Mouse (Mus musculus) megakaryocyte-erythroid progenitor cell, adult 5-6 weeks (primary cell): ENCODE results near the gene Fam135a. TPM values are rescaled to one million over a fixed set of nuclear protein-coding genes. Genes with fewer than 3 reads are reported as not detected.

ENCODE experiments used
- ATAC-seq: replicated peaks from 2 replicates; pipeline ENCODE4 v1.8.0; 2016; ENCODE audit warnings: mild to moderate bottlenecking, inconsistent platforms; ENCODE audit not compliant: severe bottlenecking, poor library complexity, low FRiP score, low TSS enrichment
- total RNA-seq, 2 experiments: library from RNA; stranded (forward) in 1 of 2; stranded (reverse) in 1 of 2; fragments of 200-1000, 215-1000 nt in 1 of 2; fragments of >200 nt in 1 of 2; fragmentation: Nextera tagmentation in 1 of 2; gene quantifications; 2 replicates each; pipeline ENCODE4 v1.2.3; 2014 to 2017

Gene Fam135a
- total RNA-seq (2014; fragmentation: Nextera tagmentation) (not detected in 2 replicates), total RNA-seq (2017) (not detected in 2 replicates)

- ATAC-seq: peak; percentile 32; the same call in 1 of the 2 replicates
These were observed at the start of gene Fam135a for GRCm38 (mm10) chr1:24099926-24100869. Gene Fam135a, minus strand, starts transcription at chr1:24100341.

DNA sequence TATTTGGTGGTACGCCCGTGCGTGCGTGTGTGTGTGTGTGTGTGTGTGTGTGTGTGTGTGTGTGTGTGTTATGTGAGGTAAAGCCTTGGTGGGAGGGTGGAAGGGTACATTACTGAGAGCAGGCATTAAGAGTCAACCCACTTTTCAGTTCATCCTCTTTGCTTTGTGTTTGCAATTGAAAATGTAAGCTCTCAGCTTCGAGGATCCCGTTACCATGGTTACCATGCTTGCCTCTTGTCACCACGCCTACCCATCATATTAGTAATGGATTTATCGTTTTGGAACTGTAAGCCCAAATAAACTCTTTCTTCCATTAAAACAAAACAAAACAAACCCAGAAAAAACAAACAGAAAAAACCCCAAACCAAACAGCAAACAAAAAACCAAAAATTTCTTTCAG, 43.4 kb upstream of the Fam135a start:
- ATAC-seq: no peak

DNA sequence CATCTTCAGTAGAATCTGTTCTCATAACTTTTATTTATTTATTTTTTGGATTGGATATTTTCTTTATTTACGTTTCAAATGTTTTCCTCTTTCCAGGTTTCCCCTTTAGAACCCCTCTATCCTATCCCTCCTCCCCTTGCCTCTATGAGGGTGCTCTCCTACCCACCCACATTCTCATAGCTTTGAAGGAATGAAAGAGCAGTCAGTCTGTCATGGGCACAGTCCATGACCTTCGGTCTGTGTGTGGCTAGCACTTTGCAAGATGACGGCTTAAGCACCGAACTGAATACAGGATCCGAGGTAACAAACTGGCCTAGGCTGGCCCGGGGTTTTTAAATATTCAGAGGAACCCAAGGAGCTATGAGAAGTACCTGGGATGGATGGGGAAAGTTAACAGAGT, 40.4 kb upstream of the Fam135a start:
- ATAC-seq: no peak

DNA sequence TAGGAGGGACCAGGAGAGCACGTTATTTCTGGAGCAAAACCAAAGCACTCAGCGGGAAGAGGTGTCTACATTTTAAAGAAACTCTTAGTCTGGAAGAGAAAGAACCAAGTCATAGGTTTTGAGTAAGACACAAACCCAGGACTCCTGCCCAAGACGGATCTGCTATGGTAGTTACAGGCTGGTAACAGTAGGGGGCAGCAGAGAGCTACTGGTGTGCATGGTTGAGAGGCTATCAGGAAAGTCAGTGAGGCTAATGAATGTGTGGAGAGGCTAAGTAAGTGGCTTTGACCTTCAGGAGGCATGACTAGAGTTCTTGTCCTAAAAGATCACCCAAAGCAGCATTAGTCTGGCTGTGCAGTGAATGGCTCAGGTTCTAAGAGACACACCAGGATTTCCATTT, 37.0 kb upstream of the Fam135a start:
- ATAC-seq: peak; percentile 87

- peak; percentile 71 for ATAC-seq
These were observed 34.7 kb upstream of the Fam135a start for GRCm38 (mm10) chr1:24134792-24135191.

DNA sequence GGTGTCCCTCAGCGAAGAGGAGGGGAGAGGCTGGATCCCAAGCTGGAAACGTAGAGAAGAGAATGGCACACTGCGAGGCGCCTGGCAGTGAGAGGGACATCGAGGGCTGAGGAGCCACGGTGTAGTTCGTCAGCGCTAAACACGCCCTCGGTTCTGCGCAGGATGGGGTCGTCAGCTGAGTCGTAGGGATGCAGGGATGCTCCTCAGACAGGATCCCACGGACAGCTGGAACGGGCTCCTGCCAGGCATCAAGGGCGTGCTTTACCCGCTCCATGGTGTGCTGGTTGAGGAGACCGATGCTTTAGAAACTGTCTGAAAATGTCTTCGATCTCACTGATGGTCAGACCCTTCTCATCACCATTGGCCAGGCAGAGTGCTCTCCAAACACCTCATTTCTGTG, 33.7 kb upstream of the Fam135a start:
- no peak for ATAC-seq

- no peak for ATAC-seq
These were observed 27.7 kb upstream of the Fam135a start for GRCm38 (mm10) chr1:24127866-24128265.

- ATAC-seq: no peak
These were observed 24.5 kb upstream of the Fam135a start for GRCm38 (mm10) chr1:24124610-24125009.

DNA sequence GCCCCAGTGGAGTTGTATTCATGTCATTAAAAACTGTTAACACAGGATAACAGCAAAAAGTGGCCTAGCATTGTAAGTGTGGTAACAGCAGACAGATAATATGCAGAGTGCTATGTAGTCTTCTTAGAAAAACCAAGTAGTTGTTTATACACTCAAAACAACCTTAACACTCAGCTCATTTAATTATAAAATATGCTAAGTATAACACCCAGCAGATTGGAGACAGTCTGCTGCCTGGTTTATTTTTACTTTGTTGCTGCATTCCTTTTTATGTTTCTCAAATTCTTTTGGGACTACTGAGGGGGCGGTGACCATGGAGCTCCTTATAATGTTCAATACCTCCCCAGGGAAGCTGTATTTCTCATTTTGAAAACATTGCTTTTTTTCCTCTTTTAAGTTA, 22.4 kb upstream of the Fam135a start:
- ATAC-seq: no peak

DNA sequence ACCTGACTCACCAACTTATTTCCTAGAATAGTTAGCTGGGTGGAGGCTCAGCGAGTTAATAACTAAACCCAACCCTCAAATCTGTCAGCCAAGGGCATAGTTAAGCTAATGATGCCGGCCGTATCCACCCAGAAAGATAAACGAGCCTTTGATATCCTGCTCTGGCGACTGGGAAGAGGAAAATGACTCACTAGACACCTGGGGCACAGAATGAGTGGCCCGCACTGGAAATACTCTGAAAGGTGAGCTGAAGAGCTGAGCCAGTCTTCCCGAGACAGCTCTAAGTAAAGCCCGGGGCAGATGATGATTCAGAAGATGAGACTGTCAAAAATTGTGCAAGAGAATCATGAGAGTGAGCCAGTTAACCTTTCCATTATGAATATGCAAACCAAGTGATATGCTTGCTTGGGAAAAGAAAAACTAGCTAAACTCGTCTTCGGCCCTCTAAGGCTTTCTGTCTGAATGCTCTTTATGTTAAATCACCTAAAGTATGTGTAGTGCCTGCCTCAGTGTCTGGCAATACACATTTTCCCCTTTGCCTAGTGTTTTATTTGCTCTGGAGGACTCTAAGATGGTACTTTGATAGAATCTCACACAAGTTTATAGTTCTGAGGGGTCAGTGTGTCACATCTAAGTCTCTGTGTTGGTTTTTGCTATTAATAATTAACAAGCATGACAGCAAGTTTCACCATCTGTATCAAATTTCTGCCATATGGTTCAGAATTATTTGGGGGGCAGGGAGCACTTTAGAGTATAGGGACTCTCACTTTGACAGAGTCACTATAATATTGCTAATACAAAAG, 8.0 kb upstream of the Fam135a start:
- ATAC-seq: no peak

DNA sequence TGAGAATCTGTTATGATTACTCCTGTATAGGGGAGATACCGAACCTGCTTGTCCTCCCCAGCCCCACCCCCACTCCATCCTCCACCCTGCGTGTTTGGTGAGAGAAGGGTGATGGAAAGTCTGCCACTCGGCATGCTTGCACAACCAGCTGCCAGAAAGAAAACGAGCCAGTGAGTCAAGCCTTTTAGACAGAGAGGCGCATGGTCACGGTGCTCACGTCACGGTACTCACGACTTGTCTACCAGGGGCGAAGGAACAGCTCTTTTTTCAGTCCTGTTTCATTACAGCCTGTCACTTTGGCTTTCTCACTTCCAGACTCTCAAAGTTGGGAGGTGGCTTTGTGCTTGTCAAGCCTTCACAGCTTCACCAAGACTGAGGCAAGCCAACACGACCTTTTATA, 7.2 kb upstream of the Fam135a start:
- ATAC-seq: no peak

DNA sequence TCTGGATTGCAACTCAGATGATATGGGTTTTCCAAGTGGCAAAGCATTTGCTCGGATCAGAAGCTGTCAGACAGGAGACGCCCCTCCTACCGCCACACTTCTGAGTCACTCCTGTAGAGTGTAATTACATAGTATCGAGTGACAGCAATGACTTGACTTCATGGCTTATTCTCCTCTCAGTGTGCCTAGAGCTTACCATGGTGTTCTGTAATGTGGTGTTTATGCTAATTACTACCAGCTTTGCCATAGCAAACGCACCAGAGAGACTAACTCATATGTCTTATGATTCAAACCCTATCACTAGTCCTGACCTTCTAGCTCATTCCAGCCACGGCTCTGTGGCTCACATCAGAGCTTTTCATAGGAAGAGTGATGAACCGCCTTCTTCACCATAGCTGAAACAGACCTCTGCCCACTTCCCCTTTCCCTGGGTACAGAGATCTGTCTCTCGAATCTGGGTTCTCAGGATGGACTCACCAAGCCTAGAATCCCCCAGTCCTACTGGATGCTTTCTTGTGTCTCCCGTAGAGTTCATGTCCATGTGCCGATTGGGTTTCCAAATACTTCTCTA, 2.5 kb upstream of the Fam135a start:
- no peak for ATAC-seq

- ATAC-seq: no peak
These were observed 773 bp upstream of the Fam135a start for GRCm38 (mm10) chr1:24100870-24101358.

- no peak for ATAC-seq
These were observed 608 bp downstream of the Fam135a start for GRCm38 (mm10) chr1:24099541-24099925.

DNA sequence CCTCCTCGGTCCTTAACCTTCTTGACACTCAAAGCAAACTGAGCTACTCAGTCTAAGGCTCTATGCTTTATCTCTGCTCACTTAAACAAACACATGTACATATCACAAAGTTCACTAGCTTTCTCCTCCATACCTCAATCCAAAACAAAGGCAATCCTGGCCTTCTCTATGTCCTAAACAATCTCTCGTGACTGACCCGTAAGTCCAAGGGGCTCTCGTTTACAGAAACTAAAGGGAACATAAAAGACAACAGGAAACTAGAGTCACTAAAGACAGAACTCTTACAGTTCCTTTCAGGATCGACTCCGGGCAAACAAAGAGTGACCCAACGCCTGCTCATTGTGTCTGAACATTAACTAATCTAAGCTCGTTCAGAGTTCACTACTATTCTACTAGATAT, 2.6 kb downstream of the Fam135a start:
- no peak for ATAC-seq

- ATAC-seq: no peak
These were observed 7.7 kb downstream of the Fam135a start for GRCm38 (mm10) chr1:24092414-24092813.

DNA sequence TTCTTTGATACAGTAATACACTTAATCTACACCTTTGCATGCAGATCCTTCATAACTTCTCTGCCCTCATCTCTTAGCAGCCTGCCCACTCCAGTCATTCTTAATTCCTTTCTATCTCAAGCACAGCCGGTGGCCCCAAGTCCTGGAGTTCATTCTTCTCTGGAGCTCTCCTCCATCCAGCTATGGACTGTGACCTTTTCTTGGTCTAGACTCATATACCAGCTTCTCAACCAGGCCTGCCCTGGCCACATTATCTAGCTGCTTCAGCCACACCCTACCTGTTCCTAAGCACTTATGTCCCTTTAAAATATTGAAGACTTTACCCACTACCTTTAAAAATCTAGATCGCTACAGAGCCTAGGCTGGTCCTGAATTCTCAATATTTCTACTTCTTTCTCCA, 9.5 kb downstream of the Fam135a start:
- no peak for ATAC-seq

DNA sequence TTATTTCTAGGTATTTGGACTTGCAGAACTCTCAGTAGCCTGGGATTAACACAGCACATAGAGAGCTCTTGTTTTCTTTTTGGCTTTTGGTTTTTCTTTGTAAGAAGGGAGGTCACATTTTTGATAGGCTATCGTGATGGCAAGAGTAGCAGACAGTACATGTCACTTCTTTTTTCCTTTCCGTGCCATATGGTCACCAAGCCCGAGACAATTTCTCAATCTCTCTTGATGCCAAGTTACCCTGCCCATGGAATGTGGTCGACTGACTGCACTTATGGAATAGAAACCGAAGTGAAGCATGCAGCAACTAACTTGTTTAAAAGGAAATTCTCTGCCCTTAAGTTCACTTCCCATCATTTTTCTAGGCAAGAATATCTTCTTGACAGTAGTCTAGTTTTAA, 10.0 kb downstream of the Fam135a start:
- ATAC-seq: no peak

- no peak for ATAC-seq
These were observed 14.0 kb downstream of the Fam135a start for GRCm38 (mm10) chr1:24086176-24086575.

DNA sequence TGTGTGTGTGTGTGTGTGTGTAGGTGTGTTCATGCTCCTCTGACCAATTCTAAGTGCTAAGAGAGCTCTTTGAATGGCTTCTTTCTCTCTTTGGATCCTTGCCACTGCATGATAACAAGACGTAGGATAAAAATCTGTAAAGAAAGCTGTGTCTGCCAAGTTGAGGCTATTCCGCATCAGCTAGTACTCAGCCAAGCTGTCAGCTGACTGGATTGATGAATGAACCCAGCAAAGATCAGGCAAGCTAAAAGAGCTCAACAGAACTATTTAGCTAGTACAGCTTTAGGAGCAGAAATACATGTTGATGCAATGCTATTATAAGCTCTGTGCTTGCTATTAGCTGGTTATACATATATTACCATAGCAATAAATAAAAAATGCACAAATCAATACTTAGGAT, 25.7 kb downstream of the Fam135a start:
- ATAC-seq: no peak
